Mouse (Mus musculus): ENCODE data around the gene A130010J15Rik. TPM values are rescaled to one million over a fixed set of nuclear protein-coding genes. Genes with fewer than 3 reads are reported as not detected.
A peak's percentile ranks its signal among the peaks of the same experiment; 100 is the strongest.

Gene A130010J15Rik
- total RNA-seq, 1 experiment from 2014 or later: 7.4 TPM

- no peak for ATAC-seq (ENCODE audit: extremely low read depth, insufficient number of reproducible peaks, low FRiP score, poor library complexity, severe bottlenecking)
Measured at GRCm38 (mm10) chr1:193151134-193151533, 16.7 kb upstream of the A130010J15Rik start.

GRCm38 (mm10) chr1:193152872-193153271 is 15.0 kb upstream of the A130010J15Rik start, which contains the start of gene Irf6:
TSS of gene Irf6 (plus strand) at chr1:193153111.
- ATAC-seq (ENCODE audit: extremely low read depth, insufficient number of reproducible peaks, low FRiP score, poor library complexity, severe bottlenecking): peak; percentile 49; the same call in 1 of the 2 replicates

GRCm38 (mm10) chr1:193153561-193153960 is 14.3 kb upstream of the A130010J15Rik start:
- ATAC-seq (ENCODE audit: extremely low read depth, insufficient number of reproducible peaks, low FRiP score, poor library complexity, severe bottlenecking): no peak

GRCm38 (mm10) chr1:193156316-193157110 is 11.3 kb upstream of the A130010J15Rik start:
- no peak for ATAC-seq (ENCODE audit: extremely low read depth, insufficient number of reproducible peaks, low FRiP score, poor library complexity, severe bottlenecking)

- no peak for ATAC-seq (ENCODE audit: extremely low read depth, insufficient number of reproducible peaks, low FRiP score, poor library complexity, severe bottlenecking)
Measured at GRCm38 (mm10) chr1:193157111-193157492, 10.7 kb upstream of the A130010J15Rik start.

GRCm38 (mm10) chr1:193159163-193159562 is 8.7 kb upstream of the A130010J15Rik start:
- no peak for ATAC-seq (ENCODE audit: extremely low read depth, insufficient number of reproducible peaks, low FRiP score, poor library complexity, severe bottlenecking)

- no peak for ATAC-seq (ENCODE audit: extremely low read depth, insufficient number of reproducible peaks, low FRiP score, poor library complexity, severe bottlenecking)
Measured at GRCm38 (mm10) chr1:193159613-193160012, 8.2 kb upstream of the A130010J15Rik start.

- peak; percentile 64; the same call in 1 of the 2 replicates for ATAC-seq (ENCODE audit: extremely low read depth, insufficient number of reproducible peaks, low FRiP score, poor library complexity, severe bottlenecking)
Measured at GRCm38 (mm10) chr1:193160317-193161032, 7.4 kb upstream of the A130010J15Rik start.

- no peak for ATAC-seq (ENCODE audit: extremely low read depth, insufficient number of reproducible peaks, low FRiP score, poor library complexity, severe bottlenecking)
Measured at GRCm38 (mm10) chr1:193169228-193169627, 1.4 kb downstream of the A130010J15Rik start.

GRCm38 (mm10) chr1:193169856-193170255 is 2.0 kb downstream of the A130010J15Rik start:
- ATAC-seq (ENCODE audit: extremely low read depth, insufficient number of reproducible peaks, low FRiP score, poor library complexity, severe bottlenecking): peak; percentile 37; the same call in 1 of the 2 replicates

GRCm38 (mm10) chr1:193172991-193173809 is 5.4 kb downstream of the A130010J15Rik start:
- ATAC-seq (ENCODE audit: extremely low read depth, insufficient number of reproducible peaks, low FRiP score, poor library complexity, severe bottlenecking): peak; percentile 94

GRCm38 (mm10) chr1:193173810-193174129 is 5.9 kb downstream of the A130010J15Rik start:
- ATAC-seq (ENCODE audit: extremely low read depth, insufficient number of reproducible peaks, low FRiP score, poor library complexity, severe bottlenecking): no peak

- ATAC-seq (ENCODE audit: extremely low read depth, insufficient number of reproducible peaks, low FRiP score, poor library complexity, severe bottlenecking): no peak
Measured at GRCm38 (mm10) chr1:193174143-193174733, 6.4 kb downstream of the A130010J15Rik start.

- peak; percentile 69 for ATAC-seq (ENCODE audit: extremely low read depth, insufficient number of reproducible peaks, low FRiP score, poor library complexity, severe bottlenecking)
Measured at GRCm38 (mm10) chr1:193181104-193181503, 13.3 kb downstream of the A130010J15Rik start.

GRCm38 (mm10) chr1:193188257-193188656 is 20.4 kb downstream of the A130010J15Rik start:
- ATAC-seq (ENCODE audit: extremely low read depth, insufficient number of reproducible peaks, low FRiP score, poor library complexity, severe bottlenecking): no peak

- peak; percentile 65 for ATAC-seq (ENCODE audit: extremely low read depth, insufficient number of reproducible peaks, low FRiP score, poor library complexity, severe bottlenecking)
Measured at GRCm38 (mm10) chr1:193189151-193189621, 21.3 kb downstream of the A130010J15Rik start.

- no peak for ATAC-seq (ENCODE audit: extremely low read depth, insufficient number of reproducible peaks, low FRiP score, poor library complexity, severe bottlenecking)
Measured at GRCm38 (mm10) chr1:193189771-193190170, 21.9 kb downstream of the A130010J15Rik start.

GRCm38 (mm10) chr1:193191675-193192283 is 23.9 kb downstream of the A130010J15Rik start:
- ATAC-seq (ENCODE audit: extremely low read depth, insufficient number of reproducible peaks, low FRiP score, poor library complexity, severe bottlenecking): peak; percentile 32; the same call in 1 of the 2 replicates

Data from neutrophil, adult 5-6 weeks (primary cell).